Mouse (Mus musculus): Measurements from ENCODE around the gene Acadvl.

Gene Acadvl

DNA sequence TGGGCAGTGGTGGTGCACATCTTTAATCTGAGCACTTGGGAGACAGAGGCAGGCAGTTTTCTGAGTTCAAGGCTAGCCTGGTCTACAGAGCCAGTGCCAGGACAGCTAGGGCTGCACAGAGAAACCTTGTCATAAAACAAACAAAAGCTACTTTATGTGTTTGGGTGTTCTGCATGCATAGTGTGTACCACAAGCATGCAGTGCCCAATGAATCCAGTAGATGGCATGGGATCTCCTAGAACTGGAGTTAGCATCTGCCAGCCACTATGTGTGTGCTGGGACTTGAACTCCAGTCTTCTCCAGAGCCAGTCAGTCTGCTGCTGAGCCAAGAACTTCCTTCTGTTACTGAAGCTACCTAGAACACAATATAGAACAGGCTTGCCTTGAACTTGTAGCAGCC, 13.3 kb downstream of the Acadvl start:
- DNase-seq (ENCODE audit: low spot score): no peak

DNA sequence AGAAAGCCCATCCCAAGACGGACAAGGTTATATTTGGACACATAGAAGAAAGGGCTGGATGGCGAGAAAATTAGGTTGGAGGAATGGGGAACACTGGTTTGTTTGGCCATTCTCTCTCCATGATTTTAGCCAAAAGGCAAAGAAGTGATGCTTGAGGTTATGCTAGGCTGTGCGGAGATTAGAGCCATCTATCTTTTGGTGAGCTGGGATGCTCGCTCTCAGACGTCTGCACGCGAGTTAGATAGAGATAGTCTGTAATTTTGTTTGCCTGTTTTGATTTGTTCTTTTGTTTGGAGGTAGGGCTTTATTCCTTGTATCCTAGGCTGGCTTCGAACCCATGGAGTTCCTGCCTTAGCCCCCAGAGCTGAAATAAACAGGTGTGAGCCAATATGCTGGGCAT, 14.1 kb downstream of the Acadvl start:
- DNase-seq (ENCODE audit: low spot score): no peak

DNA sequence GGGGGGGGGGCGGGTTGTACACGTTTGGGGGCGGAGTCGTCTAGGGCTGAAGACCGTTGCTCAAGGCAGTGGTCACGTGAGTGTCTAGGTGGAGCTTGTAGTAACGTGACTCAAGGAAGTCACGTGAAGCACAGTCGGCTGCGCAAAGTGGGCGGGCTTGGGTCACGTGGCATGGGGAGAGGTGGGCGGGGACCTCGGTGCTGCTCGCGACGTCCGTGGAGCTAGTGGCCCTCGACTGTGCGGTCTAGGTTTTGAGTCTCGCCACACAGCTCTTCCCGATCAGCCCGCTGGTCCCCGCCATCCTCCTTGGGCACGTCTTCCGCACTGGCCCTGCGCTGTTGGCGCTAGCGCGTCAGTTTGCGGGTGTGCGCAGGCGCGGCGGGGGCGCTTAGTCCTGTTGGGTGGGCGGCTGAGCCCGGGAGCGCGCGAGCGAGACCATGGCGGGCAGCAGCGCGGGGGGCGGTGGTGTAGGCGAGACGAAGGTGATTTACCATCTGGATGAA, 14.8 kb downstream of the Acadvl start, which contains the start of gene Dvl2:
TSS of gene Dvl2 (plus strand) at position 200 of the 503 bp plus-strand sequence.
- peak; percentile 90 for DNase-seq (ENCODE audit: low spot score)

DNA sequence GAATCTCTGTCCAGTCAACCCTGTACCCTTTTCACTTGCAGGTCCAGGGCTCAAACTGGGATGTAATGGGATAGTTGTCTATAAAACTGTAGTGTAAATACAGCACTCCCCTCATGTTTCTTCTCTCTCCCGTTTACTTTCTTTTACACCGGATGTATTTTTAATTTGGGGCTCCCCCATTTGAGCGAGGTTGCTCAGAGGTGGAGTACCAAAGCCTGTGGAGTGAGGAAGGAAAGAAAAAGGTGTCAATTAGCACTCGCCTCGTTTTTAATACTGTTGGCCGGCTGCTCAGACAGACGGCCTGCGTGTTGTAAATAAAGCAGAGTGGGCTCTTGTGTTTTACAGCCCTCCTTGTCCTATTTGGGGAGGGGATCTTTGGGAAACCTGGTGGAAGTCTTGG, 15.5 kb downstream of the Acadvl start:
- no peak for DNase-seq (ENCODE audit: low spot score)

DNA sequence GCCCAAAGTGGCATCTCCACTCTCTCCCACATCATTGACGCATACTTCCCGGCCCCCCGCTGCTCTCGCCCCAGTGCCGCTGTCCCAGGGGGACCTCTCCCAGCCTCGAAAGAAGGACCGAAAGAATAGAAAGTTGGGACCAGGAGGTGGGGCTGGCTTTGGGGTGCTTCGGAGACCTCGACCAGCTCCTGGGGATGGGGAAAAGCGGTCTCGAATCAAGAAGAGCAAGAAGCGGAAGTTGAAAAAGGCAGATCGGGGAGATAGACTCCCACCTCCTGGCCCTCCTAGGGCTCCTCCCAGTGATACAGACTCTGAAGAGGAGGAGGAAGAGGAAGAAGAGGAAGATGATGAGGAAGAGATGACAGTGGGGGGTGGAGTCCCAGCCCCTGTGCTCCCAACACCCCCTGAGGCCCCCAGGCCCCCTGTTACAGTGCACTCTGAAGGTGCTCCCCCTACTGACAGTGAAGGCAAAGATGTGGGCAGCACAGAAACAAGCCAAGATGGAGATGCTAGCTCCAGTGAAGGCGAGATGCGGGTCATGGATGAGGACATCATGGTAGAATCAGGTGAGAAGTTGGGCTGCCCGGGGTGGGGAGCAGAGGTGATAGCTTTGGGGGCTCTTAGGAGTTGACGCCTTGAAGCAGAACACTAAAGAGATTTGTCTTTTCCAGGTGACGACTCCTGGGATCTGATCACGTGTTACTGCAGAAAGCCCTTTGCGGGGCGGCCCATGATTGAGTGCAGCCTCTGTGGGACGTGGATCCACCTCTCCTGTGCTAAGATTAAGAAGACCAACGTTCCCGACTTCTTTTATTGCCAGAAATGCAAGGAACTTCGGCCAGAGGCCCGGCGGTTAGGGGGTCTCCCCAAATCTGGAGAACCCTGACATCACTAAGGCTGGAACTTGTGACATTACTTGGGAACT, 16.4 kb downstream of the Acadvl start:
- DNase-seq (ENCODE audit: low spot score): no peak

DNA sequence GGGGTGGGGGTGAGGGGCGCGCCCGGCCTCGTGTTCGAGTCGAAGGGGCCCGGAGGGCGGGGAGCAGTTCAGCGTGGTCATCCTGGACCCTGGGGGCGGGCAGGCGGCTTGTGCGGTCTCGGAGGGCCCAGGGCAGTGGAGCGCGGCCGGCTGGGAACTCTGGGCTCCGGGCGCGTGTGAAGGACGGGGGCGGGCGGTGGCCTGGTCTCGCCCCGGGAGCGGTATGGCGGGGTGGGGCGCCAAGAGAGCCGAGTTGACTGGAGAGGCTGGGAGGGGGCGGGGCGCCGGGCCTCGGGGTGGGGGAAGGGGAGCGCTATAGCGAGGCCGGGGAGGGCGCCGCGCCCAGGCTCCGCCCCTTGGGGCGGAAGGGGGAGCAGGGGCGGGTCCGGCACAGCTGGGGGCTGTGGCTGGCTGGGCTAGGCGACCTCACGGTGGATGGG, 18.1 kb downstream of the Acadvl start:
- DNase-seq (ENCODE audit: low spot score): peak; percentile 88

DNA sequence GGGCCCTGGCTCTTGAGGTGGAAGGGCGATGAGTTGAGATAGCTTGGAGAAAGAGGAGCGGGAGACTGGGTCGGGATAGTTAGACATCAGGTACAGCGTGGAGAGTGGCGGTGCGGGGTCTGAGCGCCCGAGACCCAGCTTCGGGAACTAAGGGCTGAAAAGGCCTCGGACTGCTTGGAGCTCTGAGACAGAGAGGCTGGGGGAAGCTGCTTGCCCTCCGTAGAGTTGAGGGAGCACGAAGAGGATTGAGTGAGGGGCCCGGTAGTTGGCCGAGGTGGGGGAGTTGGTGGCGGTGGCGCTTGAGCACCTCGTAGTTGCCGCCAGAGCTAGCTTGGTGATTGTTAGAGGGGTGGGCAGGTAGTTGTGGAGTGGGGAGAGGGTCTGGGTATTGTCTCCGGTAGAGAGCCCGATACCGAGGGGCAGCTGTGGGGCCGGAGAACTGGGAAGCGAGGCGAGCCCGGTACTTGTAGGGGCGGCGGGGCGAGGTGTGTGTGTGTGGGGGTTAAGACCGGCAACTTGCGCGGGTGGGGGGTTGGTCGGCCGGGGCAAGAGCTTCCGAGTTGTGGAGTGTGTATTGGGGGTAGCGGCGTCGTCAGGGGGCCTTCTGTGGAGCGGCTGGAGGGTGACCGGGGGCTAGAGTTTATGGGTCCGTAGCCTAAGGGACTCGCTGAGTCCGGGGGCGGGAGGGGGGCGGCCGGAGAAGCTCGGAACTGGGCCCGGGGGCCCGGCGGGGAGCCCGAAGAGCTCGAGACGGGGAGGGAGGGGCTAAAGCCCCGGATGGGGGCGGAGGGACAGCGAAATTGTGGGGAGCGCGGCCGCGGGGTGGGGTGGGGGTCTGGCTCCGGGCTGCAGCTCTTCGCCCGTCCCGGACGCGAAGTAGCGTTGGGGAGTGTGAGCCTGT, 18.8 kb downstream of the Acadvl start:
- no peak for DNase-seq (ENCODE audit: low spot score)

DNA sequence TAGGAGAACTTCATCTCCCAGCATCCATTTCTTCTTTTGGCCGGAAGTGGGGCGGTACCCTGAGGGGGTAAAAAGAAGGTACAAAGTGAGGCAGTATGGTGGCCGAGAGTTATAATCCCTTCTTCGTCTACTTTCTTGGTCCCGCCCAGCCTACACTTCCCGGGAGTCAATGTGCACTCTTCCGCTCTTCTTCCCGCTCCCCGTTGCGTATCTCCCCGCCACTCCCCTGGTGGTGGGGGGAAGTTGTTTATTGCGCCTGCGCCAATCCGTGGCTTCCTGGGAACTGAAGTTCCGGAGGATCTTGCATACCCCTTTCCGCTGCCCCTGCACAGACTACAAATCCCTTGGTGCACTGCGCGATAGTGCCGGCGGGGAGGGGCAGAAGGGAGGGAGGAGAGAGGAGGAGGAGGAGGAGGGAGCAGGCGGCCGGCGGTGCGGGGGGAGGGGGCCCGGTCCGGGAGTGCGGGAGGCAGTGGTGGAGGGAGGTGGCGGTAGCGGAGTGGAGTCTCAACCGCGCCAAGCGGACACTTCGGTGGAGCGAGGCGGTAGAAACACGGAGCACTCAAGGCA, 19.7 kb downstream of the Acadvl start, which contains the start of gene Phf23:
TSS of gene Phf23 (plus strand) at position 387 of the 570 bp plus-strand sequence.
- DNase-seq (ENCODE audit: low spot score): peak; percentile 99

DNA sequence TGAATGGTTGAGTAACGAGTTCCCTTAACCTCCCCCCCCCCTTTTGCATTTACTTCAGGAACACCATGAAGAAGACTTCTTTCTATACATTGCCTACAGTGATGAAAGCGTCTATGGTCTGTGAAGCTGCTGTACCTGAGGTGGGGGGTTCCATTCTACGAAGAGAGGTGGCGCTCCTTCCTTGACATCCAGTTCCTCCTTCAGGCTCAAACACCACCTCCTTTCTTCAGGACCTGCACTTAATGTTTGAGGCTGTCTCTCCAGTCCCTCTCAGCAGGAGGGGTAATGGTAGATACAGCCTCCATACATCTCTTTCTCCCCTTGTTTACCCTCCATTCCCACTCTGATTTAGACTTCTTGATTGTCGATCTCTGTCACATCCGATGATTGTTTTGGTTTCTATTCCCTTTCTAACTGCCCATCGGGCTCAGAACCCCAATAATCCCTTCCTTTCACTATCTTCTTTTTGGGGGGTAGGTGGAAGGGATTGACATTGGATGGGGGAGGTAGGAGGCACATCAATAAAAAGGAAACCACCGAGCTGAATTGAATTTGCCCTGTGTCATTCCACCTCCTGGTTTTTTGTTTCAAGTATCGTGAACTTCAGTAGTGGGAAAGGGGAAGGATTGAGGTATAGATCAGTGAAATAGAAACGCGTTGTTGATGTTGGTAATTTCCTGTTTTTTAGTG, 20.7 kb downstream of the Acadvl start:
- DNase-seq (ENCODE audit: low spot score): no peak

DNA sequence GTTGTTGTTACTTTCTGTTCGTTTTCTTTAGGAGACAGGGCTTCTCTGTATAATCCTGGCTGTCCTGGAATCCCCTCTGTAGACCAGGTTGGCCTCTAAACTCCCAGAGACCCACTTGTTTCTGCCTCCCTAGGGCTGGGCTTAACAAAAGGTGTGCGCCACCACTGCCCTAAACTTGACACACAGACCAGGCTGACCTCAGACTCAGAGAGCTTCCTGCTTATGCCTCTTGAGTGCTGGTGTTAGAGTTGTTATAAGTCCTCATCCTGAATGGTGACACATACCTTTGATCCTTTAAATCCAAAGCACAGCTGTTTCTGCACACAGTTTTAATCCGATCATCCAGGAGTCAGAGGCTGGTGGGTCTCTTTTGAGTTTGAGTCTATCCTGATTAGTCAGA, 22.3 kb downstream of the Acadvl start:
- no peak for DNase-seq (ENCODE audit: low spot score)

DNA sequence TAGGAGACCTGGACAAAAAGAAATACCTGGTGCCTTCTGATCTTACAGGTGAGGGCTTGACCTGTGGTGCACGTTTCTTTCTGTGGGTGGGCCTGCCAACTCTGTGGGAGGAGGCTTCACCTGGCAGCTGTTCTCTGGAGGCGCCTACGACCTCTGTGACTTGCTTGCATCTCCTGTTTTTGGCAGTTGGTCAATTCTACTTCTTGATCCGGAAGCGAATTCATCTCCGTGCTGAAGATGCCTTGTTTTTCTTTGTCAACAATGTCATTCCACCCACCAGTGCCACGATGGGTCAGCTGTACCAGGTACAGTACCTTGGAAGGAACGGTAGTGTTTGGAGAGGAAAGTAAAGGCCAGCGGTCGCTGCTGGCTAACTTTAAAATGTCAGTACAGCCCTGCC, 22.8 kb downstream of the Acadvl start:
- no peak for DNase-seq (ENCODE audit: low spot score)

DNA sequence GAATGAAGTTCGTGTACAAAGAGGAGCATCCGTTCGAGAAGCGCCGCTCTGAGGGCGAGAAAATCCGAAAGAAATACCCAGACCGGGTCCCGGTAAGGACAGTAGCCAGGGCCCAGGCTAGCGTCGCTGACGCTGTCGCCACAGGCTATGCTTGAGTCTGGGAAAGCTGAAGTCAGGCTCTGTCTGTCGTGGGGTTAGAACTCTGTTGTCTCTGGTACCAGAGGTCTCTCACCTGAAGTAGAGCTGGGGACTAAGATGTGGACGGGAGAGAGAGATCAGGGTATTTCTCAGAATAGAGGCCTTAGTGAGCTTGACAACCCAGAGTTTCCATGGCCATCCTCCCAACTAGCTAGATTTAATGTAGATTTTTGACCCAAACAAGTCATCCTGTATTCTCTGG, 23.5 kb downstream of the Acadvl start:
- no peak for DNase-seq (ENCODE audit: low spot score)

DNA sequence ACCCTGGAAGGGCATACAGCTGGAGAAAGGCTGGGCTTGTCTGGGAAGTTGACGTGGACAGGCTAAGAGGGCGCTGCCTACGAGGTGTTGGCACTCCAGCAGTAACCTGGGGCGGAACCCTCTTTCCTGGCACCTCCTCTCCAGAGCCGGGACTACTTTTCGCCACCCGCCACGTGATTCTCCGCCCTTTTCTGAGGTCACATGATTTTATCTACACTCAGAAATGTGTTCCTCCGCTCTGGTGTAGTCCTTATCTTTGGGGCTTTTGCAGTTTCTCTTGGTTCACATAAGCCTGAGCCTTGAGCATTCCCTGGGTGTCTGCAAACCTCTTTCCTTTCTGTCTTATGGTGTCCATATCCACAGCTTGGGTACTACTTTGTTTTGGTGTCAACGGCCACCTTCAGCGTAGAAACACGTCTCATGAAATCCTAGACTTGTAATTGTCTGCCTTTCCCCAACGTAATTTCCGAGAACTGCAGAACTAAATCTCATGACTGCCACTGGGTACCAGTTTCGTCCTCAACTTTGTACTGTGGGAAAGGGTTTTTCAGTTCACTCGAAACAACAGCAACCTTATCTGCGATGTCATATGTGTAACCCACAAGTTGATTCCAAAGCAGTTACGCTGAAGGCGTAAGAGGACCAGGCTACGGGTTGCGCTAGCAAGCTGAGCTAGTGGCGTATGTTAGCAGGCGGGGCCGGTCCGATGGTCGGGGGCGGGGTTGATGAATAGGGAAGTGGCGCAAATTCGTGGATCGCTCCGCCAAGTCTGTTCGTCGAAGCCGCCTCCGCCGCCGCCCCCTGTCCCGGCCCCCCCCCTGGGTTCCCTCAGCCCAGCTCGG, 24.1 kb downstream of the Acadvl start, which contains the start of gene Gabarap:
TSS of gene Gabarap (plus strand) at position 294 of the 842 bp plus-strand sequence.
- peak; percentile 93 for DNase-seq (ENCODE audit: low spot score)

DNA sequence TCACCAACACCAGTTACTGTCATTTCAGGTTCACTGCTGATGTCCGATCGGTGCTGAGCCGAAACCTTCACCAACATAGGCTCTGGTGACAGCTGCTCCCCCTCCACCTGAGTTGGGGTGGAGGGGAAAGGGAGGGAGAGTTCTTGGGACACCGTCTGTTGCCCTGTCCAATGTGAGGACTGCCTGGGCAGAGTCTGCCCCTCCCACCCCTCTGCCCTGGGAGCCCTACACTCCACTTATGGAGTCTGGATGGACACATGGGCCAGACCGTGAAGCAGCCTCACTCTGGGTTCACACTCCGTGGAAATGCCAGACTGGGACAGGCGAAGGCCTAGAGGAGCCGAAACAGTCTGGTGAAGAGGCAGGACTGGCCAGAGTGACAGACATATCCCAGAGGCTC, 25.3 kb downstream of the Acadvl start:
- no peak for DNase-seq (ENCODE audit: low spot score)

DNA sequence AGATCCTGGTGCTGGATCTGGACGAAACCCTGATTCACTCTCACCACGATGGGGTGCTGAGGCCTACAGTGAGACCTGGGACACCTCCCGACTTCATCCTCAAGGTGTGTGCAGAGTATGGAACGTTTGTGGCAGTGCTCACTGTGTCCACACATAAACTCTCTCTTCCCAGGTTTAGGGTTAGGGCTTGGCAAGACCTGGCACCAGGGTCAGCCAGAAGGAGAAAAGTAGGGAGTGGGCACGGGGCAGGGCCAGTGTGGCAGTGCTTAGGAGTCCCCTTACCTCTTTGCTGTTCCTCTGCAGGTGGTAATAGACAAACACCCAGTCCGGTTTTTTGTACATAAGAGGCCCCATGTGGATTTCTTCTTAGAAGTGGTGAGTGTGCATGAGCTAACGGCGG, 30.8 kb downstream of the Acadvl start:
- DNase-seq (ENCODE audit: low spot score): no peak

DNA sequence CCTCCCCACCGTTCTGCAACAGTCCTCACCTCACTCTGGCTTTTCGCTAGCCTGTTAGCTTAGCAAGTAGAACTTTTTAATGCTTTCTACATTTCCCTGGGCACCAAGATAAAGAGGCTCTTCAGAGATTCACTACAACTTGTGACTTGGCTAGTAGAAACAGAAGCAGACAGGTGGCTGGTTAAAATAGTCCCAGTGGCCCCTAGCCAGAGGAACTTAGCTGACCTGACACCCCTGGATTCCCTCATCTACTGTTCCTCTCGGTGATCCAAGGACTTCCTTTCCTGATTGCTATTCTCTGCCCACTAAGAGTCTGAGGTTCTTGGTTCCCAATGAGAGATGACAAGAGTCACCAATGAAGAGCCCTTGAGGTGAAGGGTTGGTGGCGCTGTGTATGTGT, 31.8 kb downstream of the Acadvl start:
- no peak for DNase-seq (ENCODE audit: low spot score)

DNA sequence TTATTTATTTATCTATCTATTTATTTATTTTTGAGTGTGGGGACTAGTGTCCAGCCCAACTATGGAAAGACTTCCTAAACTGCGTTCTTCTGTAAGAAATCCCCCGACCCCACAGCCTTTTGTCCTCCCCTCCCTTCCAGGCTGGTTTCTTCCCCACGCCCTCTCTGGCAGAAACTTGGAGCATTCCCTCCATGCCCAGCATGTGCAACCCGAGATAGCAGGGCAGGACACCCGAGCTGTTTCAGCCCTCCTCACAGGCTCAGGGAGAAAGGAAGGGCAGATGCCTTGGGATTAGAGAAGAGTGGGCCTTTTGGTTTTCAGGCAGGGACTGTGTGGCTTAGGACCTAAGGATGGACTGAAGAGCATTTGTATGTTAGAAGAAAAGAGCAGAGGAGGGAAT, 32.3 kb downstream of the Acadvl start:
- DNase-seq (ENCODE audit: low spot score): no peak

DNA sequence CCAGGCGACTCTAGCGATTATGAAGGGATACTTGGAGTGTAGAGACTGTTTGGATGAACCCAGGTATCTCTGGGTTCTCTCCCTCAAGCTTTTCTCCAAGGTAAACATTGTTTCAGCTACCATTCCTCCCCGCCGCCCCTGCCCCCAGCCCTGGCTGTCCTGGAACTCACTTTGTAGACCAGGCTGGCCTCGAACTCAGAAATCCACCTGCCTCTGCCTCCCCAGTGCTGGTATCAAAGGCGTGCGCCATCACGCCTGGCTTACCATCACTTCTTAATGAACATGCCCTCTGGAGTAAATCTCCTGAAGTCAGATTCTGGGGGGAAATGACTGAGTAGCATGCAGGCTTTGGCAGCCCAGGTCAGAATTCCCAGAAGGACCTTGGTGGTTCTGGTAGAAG, 33.0 kb downstream of the Acadvl start, which contains the start of gene Elp5:
TSS of gene Elp5 (minus strand) at position 293 of the 400 bp plus-strand sequence.
- no peak for DNase-seq (ENCODE audit: low spot score)

DNA sequence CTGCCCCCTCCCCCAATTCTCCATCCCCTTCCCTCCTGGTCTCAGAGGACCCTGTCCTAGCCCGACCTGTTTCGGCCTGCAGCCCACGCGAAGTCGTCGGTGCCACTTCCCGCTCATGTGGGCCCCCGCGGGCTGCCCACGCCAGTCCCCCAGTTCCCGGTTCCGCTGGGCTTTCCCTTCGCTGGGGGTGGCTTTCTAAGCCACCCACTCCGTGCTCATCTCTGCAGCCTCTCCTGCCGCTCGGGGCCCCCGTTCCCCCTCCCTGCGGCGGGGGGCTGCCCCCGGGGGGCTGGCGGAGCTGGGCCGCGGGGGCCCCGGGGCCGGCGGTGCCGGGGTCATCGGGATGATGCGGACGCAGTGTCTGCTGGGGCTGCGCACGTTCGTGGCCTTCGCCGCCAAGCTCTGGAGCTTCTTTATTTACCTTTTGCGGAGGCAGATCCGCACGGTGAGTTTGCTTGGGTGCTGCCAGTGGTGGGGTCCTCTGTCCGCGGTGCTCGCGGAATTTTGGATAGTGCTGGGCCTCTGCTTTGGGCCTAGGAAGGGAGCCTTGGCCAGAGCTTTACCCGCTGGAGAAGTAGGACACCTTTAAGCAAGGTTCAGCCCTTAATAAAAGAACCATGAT, 34.0 kb downstream of the Acadvl start, which contains the start of gene Ctdnep1:
TSS of gene Ctdnep1 (plus strand) at position 16 of the 622 bp plus-strand sequence.
- no peak for DNase-seq (ENCODE audit: low spot score)
